Mouse (Mus musculus): ENCODE data around the gene Pgghg. TPM values are rescaled to one million over a fixed set of nuclear protein-coding genes. Genes with fewer than 3 reads are reported as not detected.

The Pgghg gene
- polyA plus RNA-seq, 1 experiment from 2014 or later: 21.6 TPM

DNA sequence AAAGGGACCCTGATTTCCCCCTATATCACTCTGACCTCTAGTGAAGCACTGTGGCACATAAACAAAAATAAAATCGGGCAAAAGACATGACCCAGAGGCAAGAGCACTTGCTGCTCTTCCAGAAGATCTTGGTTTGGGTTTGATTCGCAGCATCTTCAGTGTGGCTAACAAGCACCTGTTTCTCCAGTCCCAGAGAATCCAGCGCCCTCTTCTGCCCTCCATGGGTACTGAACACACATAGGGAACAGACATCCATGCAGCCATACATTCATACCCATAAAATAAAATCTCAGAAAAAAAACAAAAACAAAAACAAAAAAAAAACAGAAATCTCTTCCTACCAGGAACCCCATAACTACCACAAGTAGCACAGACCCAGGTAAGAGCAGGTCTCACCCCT lies 2.8 kb upstream of the Pgghg start:
- Histone ChIP-seq H3K4me3 (replicated peaks) (no peak overlapping the region), H3K4me2 (replicated peaks) (no peak overlapping the region), H3K36me3 (no peaks in the 10 kb centered on the region), H3K27me3 (replicated peaks) (no peaks in the 10 kb centered on the region), H3K9me3 (no peaks in the 10 kb centered on the region), H3K27ac (no peak overlapping the region), H3K9ac (no peak overlapping the region), H3K4me1 (replicated peaks) (peaks cover 30% of the 10 kb centered on the region)
- 46% methylated on average over 3 of the region's 3 CpGs for WGBS
- ATAC-seq: no peak

DNA sequence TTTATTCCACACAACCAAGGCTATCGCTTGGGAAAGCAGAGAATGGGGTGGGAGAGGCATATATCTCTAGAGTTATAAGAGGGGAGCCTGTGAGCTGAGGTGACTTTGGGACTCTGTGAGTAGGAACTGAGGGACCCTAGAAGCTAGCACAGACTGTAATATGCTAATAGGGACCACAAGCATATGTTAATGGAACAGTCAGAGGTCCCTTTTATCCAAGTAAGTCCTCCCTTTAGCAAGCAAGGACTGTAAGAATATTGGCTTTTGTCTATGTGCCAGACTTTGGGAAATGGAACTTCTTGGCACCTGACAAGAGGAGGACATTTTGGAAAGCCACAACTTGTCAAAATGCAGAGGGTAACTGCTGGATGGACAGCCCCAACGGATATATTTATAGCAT lies 2.3 kb upstream of the Pgghg start:
- H3K4me2 ChIP-seq (replicated peaks): no peak overlapping the region
- H3K36me3 ChIP-seq: no peaks in the 10 kb centered on the region
- peak overlapping the region; percentile 42; the same call in 1 of the 2 replicates for H3K27ac ChIP-seq
- WGBS: 43% methylated on average over 2 of the region's 2 CpGs
- H3K9ac ChIP-seq: no peak overlapping the region
- H3K9me3 ChIP-seq: no peaks in the 10 kb centered on the region
- no peak for ATAC-seq
- H3K27me3 ChIP-seq (replicated peaks): no peaks in the 10 kb centered on the region
- H3K4me3 ChIP-seq (replicated peaks): no peak overlapping the region
- H3K4me1 ChIP-seq (replicated peaks): peaks cover 33% of the 10 kb centered on the region

DNA sequence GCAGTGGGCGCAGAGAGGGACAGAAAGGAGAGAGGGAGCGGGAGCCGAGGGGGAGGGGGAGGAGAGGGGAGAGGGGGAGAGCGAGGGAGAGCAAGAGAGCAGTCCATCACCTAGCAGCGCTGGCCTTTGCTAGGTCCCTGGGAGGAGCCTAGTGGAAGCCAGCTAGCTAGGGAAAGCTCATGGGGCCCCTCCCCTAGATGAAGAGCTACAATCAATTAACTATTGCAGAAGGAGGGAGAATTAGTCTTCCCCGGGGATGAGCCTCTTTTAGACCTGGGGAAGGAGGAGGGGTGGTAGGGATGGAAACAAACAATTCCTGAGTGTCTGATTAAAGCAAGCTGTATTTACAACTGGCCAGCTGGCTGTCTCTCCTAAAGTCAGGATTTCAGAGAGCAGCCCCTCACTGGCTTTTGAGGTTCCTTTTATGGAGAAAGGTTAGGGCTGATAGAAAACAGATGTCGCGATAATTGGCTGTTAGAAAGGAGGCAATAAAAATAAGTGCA lies 1.5 kb upstream of the Pgghg start:
- no peak overlapping the region for H3K4me3 ChIP-seq (replicated peaks)
- H3K27ac ChIP-seq: peak overlapping the region; percentile 42
- peak; percentile 62 for ATAC-seq
- no peaks in the 10 kb centered on the region for H3K9me3 ChIP-seq
- peaks cover 32% of the 10 kb centered on the region for H3K4me1 ChIP-seq (replicated peaks)
- 15% methylated on average over 8 of the region's 8 CpGs for WGBS
- 0 out of 2 replicates have a peak overlapping the region, but pooled peaks have one; percentile 6 for H3K9ac ChIP-seq
- no peaks in the 10 kb centered on the region for H3K36me3 ChIP-seq
- peak overlapping the region; percentile 41 for H3K4me2 ChIP-seq (replicated peaks)
- H3K27me3 ChIP-seq (replicated peaks): no peaks in the 10 kb centered on the region

DNA sequence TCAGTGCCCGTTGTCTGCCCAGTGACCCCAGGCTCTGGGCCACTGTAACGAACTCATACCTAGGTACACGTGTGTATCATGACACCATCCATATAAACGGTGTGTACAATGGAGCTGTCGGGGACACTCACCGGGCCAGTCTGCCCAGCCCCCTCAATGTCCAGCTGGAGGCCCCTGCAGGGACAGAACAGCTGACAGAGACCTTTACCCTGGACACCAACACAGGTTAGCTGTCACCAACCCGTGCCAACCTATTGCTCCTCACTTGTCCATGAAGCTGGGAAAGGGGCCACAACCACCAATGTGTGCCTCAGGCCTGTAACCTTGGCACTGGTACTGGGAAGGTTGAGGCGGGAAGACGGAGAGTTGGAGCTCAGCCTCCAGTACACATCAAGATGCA lies 1.1 kb downstream of the Pgghg start:
- no peaks in the 10 kb centered on the region for H3K9me3 ChIP-seq
- H3K9ac ChIP-seq: peak overlapping the region; percentile 70
- no peak for ATAC-seq
- H3K4me1 ChIP-seq (replicated peaks): peaks cover 32% of the 10 kb centered on the region
- no peaks in the 10 kb centered on the region for H3K27me3 ChIP-seq (replicated peaks)
- H3K4me2 ChIP-seq (replicated peaks): peak overlapping the region; percentile 66
- peak overlapping the region; percentile 84 for H3K27ac ChIP-seq
- peaks cover 20% of the 10 kb centered on the region for H3K36me3 ChIP-seq
- 42% methylated on average over 9 of the region's 9 CpGs for WGBS
- H3K4me3 ChIP-seq (replicated peaks): peak overlapping the region; percentile 54

DNA sequence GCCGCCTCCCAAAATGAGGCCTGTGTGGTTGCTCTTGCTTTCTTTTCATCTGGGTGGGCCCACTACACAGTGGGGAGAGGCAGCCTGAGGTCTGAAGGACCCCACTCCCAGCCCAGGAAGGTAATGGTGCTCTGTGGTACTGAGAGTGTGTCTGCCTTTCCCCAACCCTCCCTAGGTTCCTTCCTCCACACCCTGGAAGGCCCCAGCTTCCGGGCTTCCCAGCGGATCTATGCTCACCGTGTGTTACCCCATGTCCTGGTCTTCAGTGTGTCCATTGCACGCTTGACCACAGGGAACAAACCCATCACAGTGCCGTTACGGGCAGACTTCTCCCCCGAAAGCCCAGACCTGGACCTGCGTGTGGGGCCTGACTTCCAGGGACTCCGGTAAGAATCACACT lies 1.6 kb downstream of the Pgghg start:
- WGBS: 91% methylated on average over 10 of the region's 10 CpGs
- peaks cover 25% of the 10 kb centered on the region for H3K36me3 ChIP-seq
- peak overlapping the region; percentile 84 for H3K27ac ChIP-seq
- 0 out of 2 replicates have a peak overlapping the region, but pooled peaks have one; percentile 20 for H3K9ac ChIP-seq
- H3K4me1 ChIP-seq (replicated peaks): peaks cover 32% of the 10 kb centered on the region
- ATAC-seq: no peak
- H3K27me3 ChIP-seq (replicated peaks): no peaks in the 10 kb centered on the region
- H3K4me3 ChIP-seq (replicated peaks): no peak overlapping the region
- H3K9me3 ChIP-seq: no peaks in the 10 kb centered on the region
- H3K4me2 ChIP-seq (replicated peaks): peak overlapping the region; percentile 66

DNA sequence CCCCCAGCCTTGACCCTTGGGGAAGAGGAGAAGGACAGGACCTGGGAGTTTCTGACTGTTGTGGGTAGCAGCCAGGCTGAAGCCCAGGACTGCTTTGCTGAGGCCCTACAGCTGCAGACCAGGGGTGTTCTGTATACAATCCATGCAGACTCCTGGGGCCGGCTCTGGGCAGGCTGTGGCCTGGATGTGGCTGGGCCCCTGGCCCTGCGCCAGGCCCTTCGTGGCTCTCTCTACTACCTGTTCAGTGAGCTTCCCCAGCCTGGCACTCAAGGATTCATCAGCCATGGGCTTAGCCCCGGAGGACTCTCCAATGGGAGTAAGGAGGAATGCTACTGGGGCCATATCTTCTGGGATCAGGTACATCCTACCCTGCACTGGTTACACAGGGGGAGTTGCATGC lies 2.2 kb downstream of the Pgghg start:
- H3K4me2 ChIP-seq (replicated peaks): peak overlapping the region; percentile 66; the same call in 1 of the 2 replicates
- peaks cover 31% of the 10 kb centered on the region for H3K36me3 ChIP-seq
- H3K27me3 ChIP-seq (replicated peaks): no peaks in the 10 kb centered on the region
- no peak for ATAC-seq
- peaks cover 32% of the 10 kb centered on the region for H3K4me1 ChIP-seq (replicated peaks)
- no peak overlapping the region for H3K4me3 ChIP-seq (replicated peaks)
- H3K9me3 ChIP-seq: no peaks in the 10 kb centered on the region
- WGBS: 61% methylated on average over 4 of the region's 4 CpGs
- H3K9ac ChIP-seq: 0 out of 2 replicates have a peak overlapping the region, but pooled peaks have one; percentile 20
- peak overlapping the region; percentile 84; the same call in 1 of the 2 replicates for H3K27ac ChIP-seq

DNA sequence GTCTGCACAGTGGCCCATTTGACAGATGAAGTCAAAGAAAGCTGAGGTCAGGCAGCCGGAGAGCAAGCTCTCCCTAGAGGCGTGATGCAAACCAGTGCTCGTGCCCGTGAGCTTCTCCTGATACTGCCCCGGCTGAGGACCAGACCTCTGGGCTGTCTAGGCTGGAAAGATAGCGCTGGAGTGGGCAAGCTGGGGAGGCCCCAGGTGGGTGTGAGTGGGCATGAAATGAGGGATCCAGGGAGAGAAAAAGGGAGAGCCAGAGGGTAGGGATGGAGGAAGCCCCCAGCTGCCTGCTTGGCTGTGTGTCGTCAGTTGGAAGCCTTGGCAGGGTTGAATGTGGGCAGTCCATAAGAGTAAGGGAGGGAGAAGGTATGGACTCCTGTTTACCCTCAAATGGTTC lies 3.0 kb downstream of the Pgghg start:
- Histone ChIP-seq H3K9ac (no peak overlapping the region), H3K27me3 (replicated peaks) (no peaks in the 10 kb centered on the region), H3K36me3 (peaks cover 35% of the 10 kb centered on the region), H3K4me1 (replicated peaks) (peaks cover 28% of the 10 kb centered on the region), H3K27ac (no peak overlapping the region), H3K4me3 (replicated peaks) (no peak overlapping the region), H3K9me3 (no peaks in the 10 kb centered on the region), H3K4me2 (replicated peaks) (no peak overlapping the region)
- 90% methylated on average over 7 of the region's 7 CpGs for WGBS
- no peak for ATAC-seq

DNA sequence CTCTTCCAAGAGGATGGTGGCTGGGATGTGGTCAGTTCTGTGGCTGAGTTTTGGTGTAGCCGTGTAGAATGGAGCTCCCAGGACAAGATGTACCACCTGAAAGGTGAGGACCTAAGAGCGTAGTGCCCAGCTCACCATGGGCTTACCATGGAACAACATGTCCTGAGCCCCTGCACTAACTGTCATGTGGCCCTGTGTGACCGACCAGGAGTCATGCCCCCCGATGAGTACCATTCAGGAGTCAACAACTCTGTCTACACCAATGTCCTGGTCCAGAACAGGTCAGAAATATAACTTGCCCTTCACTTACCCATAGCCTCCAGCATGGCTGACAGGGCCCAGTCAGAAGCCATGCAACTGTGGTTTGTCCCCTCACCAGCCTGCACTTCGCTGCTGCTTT lies 4.1 kb downstream of the Pgghg start:
- H3K4me2 ChIP-seq (replicated peaks): no peak overlapping the region
- H3K27me3 ChIP-seq (replicated peaks): no peaks in the 10 kb centered on the region
- no peak overlapping the region for H3K9ac ChIP-seq
- H3K27ac ChIP-seq: no peak overlapping the region
- peaks cover 24% of the 10 kb centered on the region for H3K4me1 ChIP-seq (replicated peaks)
- peaks cover 35% of the 10 kb centered on the region for H3K36me3 ChIP-seq
- 96% methylated on average over 5 of the region's 5 CpGs for WGBS
- H3K4me3 ChIP-seq (replicated peaks): no peak overlapping the region
- ATAC-seq: no peak
- no peaks in the 10 kb centered on the region for H3K9me3 ChIP-seq

DNA sequence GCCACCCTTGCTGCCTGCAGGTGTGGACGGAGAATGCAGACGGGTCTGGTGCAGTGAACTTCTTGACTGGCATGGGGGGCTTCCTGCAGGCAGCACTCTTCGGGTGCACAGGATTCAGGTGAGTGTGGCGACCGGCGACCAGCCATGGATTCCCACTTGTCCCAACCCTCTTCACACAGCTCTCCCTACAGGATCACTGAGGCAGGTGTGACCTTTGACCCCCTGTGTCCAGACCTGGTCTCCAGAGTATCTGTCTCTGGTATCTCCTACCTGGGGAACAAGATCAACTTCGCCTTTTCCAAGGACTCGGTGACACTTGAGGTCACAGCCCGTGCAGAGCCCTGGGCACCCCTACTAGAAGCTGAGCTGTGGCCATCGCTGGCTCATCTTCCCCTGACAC lies 5.1 kb downstream of the Pgghg start:
- Histone ChIP-seq H3K27me3 (replicated peaks) (no peaks in the 10 kb centered on the region), H3K9ac (no peak overlapping the region), H3K4me1 (replicated peaks) (peaks cover 31% of the 10 kb centered on the region), H3K36me3 (peaks cover 35% of the 10 kb centered on the region), H3K4me2 (replicated peaks) (no peak overlapping the region), H3K9me3 (no peaks in the 10 kb centered on the region), H3K4me3 (replicated peaks) (no peak overlapping the region), H3K27ac (no peak overlapping the region)
- no peak for ATAC-seq
- whole genome bisulfite sequencing: 89% methylated on average over 10 of the region's 10 CpGs

DNA sequence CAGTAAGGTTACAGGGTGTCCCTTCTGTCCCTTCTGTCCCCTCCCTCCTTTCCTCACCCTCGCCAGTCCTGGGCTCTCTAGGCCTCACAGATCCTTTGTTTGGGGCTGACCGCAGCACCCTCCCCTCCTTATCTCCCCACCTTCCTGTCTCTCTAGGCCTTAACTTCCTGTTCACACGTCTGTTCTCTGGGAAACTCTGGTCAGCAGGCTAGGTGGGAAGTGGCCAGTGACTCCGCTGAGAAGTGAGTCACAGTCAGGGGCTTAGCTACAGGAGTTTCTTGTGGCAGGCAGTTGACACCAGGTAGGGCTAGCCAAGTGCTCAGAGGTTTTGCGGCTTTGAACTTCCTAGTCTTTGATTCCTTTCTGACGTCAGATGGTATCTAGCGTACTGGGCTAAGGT lies 5.8 kb downstream of the Pgghg start:
- peaks cover 35% of the 10 kb centered on the region for H3K36me3 ChIP-seq
- H3K9ac ChIP-seq: no peak overlapping the region
- H3K4me1 ChIP-seq (replicated peaks): peaks cover 37% of the 10 kb centered on the region
- no peak overlapping the region for H3K4me2 ChIP-seq (replicated peaks)
- no peak overlapping the region for H3K4me3 ChIP-seq (replicated peaks)
- no peaks in the 10 kb centered on the region for H3K9me3 ChIP-seq
- peak overlapping the region; percentile 18; the same call in 1 of the 2 replicates for H3K27ac ChIP-seq
- no peak for ATAC-seq
- H3K27me3 ChIP-seq (replicated peaks): no peaks in the 10 kb centered on the region
- 50% methylated on average over 7 of the region's 7 CpGs for WGBS

DNA sequence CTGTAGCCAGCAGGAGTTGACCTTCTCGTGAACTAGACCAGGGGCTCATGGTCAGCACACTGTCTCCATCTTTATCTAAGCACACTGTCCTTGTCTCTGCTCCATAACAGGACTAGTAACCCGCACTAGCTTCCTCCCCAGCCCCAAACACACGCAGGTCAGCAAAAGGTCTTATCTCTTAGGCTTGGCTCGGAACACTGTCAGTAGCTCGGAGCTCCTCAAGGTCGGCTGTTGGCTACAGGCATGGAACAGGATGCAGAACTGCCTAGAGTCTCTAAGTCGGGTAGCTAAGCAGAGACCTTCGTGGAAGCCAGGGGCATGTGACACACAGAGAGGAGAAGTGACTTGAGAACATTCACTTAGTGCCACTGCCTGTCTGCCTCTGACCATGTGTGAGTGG lies 7.0 kb downstream of the Pgghg start:
- ATAC-seq: no peak
- Histone ChIP-seq H3K27me3 (replicated peaks) (no peaks in the 10 kb centered on the region), H3K27ac (no peak overlapping the region), H3K4me1 (replicated peaks) (peaks cover 35% of the 10 kb centered on the region), H3K4me2 (replicated peaks) (no peak overlapping the region), H3K9ac (no peak overlapping the region), H3K4me3 (replicated peaks) (no peak overlapping the region), H3K36me3 (peaks cover 38% of the 10 kb centered on the region), H3K9me3 (no peaks in the 10 kb centered on the region)
- 76% methylated on average over 8 of the region's 8 CpGs for WGBS

DNA sequence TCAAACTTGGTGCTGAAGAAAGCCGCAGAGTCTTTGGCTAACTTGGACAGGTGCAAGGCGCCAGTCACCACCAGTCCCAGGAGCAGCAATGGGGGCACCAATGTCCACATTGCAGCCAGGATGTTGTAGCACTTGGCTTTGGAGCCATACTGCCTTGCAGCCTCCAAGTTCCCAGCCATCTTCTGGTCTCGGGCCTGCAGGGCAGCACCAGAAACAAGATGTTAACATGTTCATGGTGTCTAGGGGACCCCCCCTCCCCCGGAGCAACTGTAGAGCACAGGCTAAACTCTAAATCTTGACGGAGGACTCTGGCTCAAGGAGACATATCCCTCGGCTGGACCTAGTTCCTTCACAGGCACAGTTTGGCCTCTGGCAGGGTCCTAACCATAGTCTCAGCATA lies 8.1 kb downstream of the Pgghg start:
- Histone ChIP-seq H3K9ac (no peak overlapping the region), H3K4me2 (replicated peaks) (no peak overlapping the region), H3K27ac (no peak overlapping the region), H3K9me3 (no peaks in the 10 kb centered on the region), H3K36me3 (peaks cover 38% of the 10 kb centered on the region), H3K27me3 (replicated peaks) (no peaks in the 10 kb centered on the region), H3K4me1 (replicated peaks) (peaks cover 40% of the 10 kb centered on the region), H3K4me3 (replicated peaks) (no peak overlapping the region)
- 88% methylated on average over 6 of the region's 6 CpGs for WGBS
- ATAC-seq: no peak

DNA sequence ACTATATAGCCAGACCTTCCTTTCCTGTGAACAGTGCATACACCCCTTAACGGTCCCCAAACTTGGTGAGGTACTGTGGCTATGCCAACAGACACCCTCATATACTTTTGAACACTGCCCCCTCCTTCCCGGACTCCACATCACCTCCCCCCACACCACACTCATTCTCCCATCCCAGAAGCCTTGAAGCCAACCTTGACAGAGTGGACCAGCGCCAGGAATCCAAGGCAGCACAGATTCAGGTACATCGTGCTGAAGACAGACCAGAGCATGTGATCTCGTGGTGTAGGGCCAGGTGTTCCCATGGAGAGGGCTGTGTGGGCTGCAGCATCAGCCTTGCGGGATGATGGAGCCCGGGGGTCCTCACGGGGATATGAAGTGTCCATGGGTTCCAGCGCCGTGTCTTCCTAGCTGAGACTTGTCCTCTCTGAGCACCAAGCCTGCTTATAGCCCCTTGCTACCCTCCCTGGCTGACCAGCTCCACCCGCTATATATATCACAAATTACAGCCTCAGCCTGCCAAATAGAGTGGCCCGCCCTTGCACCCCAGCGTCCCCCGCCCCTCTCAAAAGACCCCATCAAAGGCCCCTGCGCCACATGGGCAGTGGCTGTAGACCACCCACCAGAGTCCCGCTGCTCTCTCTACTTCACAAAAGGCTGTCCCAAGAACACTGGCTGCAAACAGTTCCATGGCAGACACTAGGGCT lies 8.8 kb downstream of the Pgghg start, which contains the start of gene Ifitm5:
Gene Ifitm5, minus strand, starts transcription at position 468 of the 707 bp plus-strand sequence.
- Histone ChIP-seq H3K36me3 (peaks cover 37% of the 10 kb centered on the region), H3K9me3 (no peaks in the 10 kb centered on the region), H3K27ac (peak within 1 kb of the TSS; percentile 48), H3K4me2 (replicated peaks) (peak within 1 kb of the TSS; percentile 26; the same call in 1 of the 2 replicates), H3K9ac (no peak within 1 kb of the TSS), H3K4me3 (replicated peaks) (no peak within 1 kb of the TSS; the same call in 1 of the 2 replicates), H3K27me3 (replicated peaks) (no peaks in the 10 kb centered on the region), H3K4me1 (replicated peaks) (peaks cover 43% of the 10 kb centered on the region)
- ATAC-seq: no peak
- WGBS: 82% methylated on average over 16 of the region's 16 CpGs

Measured in intestine, embryonic 15.5 days (tissue).